ENCODE assay signal across 19 mouse cellular contexts in genomic region chr7:37733996-37734395, GRCm38 (mm10). TPM values are rescaled to one million over a fixed set of nuclear protein-coding genes. Genes with fewer than 3 reads are reported as not detected.
"Had no signal": no experiment of that assay in that cellular context is flagged by ENCODE, and none has a peak within 500 bp of the region (broad histone marks: within the 10 kb centered on the region; RNA-seq: fewer than 3 reads in every experiment).

No protein-coding gene starts in this region.

- H3K27ac ChIP-seq: lung, embryonic 15.5 days; macrophage; midbrain, embryonic 15.5 days; neural tube, embryonic 12.5 days; stomach, embryonic 15.5 days; stomach, postnatal 0 days had no signal

- H3K9ac ChIP-seq: lung, embryonic 15.5 days; midbrain, embryonic 13.5 days; midbrain, embryonic 15.5 days; neural tube, embryonic 12.5 days; stomach, embryonic 15.5 days had no signal

- H3K4me1 ChIP-seq: lung, embryonic 15.5 days; megakaryocyte, embryonic 14.5 days had no signal

- H3K9me3 ChIP-seq: lung, embryonic 15.5 days; megakaryocyte, embryonic 14.5 days; midbrain, embryonic 13.5 days; midbrain, embryonic 15.5 days; neural tube, embryonic 12.5 days; stomach, embryonic 15.5 days had no signal

- H3K36me3 ChIP-seq: lung, embryonic 15.5 days; midbrain, embryonic 13.5 days; midbrain, embryonic 15.5 days; neural tube, embryonic 12.5 days; stomach, embryonic 15.5 days had no signal

- H3K4me2 ChIP-seq: lung, embryonic 15.5 days; midbrain, embryonic 11.5 days; midbrain, embryonic 13.5 days; midbrain, embryonic 15.5 days; neural tube, embryonic 12.5 days; stomach, embryonic 15.5 days had no signal

- H3K27me3 ChIP-seq: lung, embryonic 15.5 days; midbrain, embryonic 13.5 days; midbrain, embryonic 15.5 days; neural tube, embryonic 12.5 days; stomach, embryonic 15.5 days had no signal

- H3K4me3 ChIP-seq: lung, embryonic 15.5 days; megakaryocyte, embryonic 14.5 days; midbrain, embryonic 13.5 days; midbrain, embryonic 15.5 days; neural tube, embryonic 12.5 days; stomach, embryonic 15.5 days had no signal

- ATAC-seq: lung, postnatal 0 days; midbrain, embryonic 13.5 days; midbrain, embryonic 15.5 days had no signal

- DNase-seq: lung, adult 2 months; lung, postnatal 14 days; lung, postnatal 36 days; right cerebral cortex, postnatal 14 days; thymus, adult 2 months; thymus, postnatal 36 days had no signal

RNA-seq across cellular contexts. Expression of gene Zfp536, which starts 39.4 kb away (rescaled TPM):
- total RNA-seq: megakaryocyte progenitor cell, adult 5-6 weeks; monocyte, adult 5-6 weeks; neutrophil, adult 5-6 weeks had no signal
- polyA plus RNA-seq: macrophage had no signal
